Mouse (Mus musculus): ENCODE measurements around the gene Atp6ap1l.

The Atp6ap1l gene

DNA sequence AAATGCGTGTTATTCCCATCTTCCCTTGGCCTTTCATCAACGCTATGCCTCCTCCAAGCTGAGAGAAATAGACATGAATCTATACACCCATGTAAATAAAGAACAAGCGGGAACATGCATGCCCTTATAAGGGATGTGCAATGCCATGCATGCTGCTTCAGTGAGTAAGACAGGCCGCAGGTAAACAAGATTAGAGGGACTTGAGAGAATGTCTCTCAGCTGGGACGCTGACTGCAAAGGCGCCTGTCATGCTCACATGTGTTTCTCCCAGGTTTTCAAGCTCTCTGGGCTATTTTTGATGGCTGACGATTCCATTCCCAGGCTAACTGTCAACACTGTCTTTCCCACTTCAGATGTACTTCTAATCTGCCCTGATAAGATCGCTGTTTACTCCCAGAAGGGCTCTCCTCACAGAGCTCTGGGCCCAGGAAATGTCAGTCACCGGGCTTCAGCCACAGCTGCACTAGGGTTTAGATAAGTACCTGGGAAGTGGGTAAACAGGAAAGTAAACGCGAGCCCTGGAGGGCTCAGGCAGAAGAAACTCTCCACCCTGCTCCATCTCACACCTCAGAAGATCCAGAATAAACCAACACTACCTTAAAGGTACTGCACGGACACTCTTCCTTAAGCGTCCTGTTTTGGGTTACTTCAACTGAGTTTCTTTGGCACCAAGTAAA is 19.2 kb downstream of the Atp6ap1l start:
- no peak for DNase-seq

GRCm38 (mm10) chr13:90881727-90882429 is 23.3 kb downstream of the Atp6ap1l start:
- DNase-seq, result no peak

DNA sequence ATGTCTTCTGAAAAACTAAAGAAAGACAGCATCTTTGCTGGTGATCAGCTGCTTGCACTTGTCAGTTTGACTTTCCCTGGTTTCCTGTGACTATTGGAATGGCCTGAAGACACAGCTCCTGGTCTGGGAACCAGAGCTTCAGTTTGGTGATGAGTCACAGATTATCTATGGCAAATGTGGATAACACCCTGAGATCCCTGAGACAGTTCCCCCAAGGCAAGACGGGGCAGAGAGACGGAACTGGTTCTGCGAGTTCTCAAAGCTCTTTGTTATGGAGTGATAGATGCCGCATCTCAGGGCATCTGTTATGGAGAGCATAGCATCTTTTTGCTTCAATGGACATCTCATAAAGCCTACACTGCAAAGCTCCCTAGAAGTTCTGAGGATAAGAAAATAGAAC is 33.6 kb downstream of the Atp6ap1l start:
- no peak for DNase-seq

DNA sequence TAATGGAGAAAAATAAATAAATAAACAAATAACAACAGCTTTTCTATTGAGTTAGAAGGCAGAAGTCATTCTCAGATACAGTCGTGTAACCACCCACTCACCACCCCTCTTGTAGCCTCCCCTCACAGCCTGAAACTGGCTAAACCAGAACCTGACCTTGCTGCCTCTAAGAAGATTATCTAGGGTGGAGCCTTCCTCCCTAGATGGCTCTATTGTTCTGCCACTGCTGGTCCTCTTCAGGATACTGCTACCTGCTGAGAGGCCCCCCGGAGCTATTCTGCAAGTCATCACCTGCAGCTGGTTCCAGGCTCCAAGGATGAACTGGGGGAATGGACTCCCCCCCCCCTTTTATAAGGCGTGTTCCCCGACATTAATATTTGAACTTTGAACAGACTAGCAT is 36.0 kb downstream of the Atp6ap1l start:
- no peak for DNase-seq

GRCm38 (mm10) chr13:90862138-90862537 is 43.0 kb downstream of the Atp6ap1l start:
- DNase-seq, result no peak

DNA sequence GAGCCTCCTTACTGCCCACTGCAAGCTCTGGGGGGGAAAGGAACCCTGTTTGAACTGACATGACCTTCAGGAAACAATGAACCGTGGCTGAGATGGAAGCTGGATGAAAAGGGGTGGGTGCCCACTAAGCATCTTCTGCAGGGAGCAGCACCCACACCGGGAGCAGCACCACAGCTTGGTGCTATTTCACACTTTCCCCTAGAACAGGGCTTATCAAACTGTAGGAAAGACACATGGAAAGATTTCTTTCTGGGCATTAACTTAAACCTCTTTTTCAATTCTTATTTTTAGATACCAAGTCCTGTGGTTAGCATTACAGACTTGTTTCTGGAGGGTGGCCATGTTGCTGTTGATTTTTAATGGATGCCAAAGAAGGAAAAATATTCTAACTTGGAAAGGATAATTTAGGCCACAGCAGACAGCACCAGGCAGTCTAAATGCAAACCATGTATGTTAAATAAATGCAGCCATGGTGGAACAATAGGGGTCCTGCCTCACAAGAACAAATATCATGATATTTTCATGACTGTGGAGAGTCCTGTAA is 44.2 kb downstream of the Atp6ap1l start:
- no peak for DNase-seq

DNA sequence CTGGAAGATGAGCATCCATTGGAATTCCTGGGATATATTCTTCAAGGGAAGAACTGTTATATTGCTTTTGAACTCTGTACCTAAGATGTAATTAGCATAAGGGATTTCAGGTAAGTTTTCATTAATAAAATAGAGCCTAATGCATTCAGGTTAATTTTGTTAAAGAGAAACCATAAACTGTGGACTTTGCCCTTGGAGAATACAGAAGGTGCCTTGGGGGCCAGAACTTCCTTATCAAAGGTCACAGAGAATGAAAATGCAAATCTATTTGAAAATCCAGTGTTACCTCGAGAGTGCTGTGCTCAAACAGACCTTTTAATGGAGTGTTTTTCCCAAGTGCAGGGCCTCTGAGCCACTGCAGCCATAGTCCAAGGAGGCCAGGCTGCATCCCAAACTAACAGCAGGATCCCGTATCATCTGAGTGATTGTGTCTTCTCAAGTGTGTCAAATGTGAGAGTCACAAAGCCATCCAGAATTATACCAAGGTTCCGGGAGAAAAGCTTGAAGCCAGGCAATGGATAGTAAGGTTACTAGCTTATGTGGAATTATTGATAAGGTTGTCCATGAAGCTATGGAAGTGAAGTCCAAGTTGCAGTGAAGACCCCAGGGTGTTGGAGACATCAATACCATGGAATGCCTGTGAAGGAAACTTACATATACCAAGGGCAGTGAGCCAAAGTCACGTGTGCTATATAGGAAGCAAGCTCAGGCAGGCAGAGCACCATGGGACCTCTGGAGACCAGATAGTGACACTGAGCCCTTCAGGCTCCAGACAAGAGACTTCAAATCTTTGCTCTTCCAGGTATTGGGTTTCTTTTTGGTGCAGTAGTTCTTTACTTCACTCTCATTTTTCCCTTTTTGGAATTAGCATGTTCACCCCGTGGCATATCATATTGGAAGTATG is 52.2 kb downstream of the Atp6ap1l start:
- no peak for DNase-seq

- DNase-seq, result no peak
Measured at GRCm38 (mm10) chr13:90851795-90852194, 53.4 kb downstream of the Atp6ap1l start.

GRCm38 (mm10) chr13:90844191-90844590 is 61.0 kb downstream of the Atp6ap1l start:
- no peak for DNase-seq

- no peak for DNase-seq
Measured at GRCm38 (mm10) chr13:90843412-90843811, 61.7 kb downstream of the Atp6ap1l start.

- DNase-seq, result no peak
Measured at GRCm38 (mm10) chr13:90841213-90841553, 64.0 kb downstream of the Atp6ap1l start.

DNA sequence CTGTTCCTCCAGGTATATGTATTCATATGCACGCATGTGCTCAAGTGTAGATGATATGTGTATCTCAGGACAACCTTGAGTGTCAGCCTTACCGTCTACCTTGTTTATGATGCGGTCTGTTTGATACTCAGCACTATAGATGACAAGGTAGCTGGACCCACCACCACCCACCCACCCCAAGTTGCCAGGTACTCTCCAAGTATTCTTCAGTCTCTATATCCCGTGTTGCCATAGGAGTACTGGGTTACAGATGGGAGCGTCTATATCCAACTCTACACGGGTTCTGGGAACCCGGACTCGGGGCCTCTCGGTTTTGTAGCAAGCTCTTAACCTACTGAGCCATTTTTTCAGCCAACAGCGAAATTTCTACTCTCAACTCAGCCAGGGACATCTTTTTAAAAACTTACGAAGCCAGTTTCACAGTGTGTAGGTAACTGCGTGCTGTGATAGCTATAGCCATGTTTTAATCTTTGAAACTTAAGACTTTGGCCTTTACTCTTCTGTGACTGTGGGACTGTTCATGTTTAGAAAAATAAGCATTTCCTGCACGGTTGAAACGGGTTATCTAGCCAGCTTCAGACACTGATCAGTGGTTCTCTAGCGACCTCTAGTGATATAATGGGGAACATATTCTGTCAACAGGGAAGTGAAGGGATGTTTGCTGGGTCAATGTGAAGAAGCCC is 64.5 kb downstream of the Atp6ap1l start:
- no peak for DNase-seq

GRCm38 (mm10) chr13:90833641-90834207 is 71.4 kb downstream of the Atp6ap1l start:
- DNase-seq, result no peak
